Mouse (Mus musculus) megakaryocyte, embryonic 14.5 days (primary cell): ENCODE measurements around the gene Zfp385a.

Experiments
- FLI1 ChIP-seq: IDR thresholded peaks from 2 replicates; pipeline ENCODE4 v1.6.1; 2012; ENCODE audit warnings: low read length, inconsistent platforms, mixed read lengths
- GATA1 ChIP-seq: IDR thresholded peaks from 3 replicates; pipeline ENCODE4 v1.6.1; 2012; ENCODE audit warnings: mixed read lengths, low read length, inconsistent platforms, borderline replicate concordance

- TF ChIP-seq GATA1: no peak
- no peak for TF ChIP-seq FLI1
Observed at GRCm38 (mm10) chr15:103285778-103286417, 54.0 kb downstream of the Zfp385a start.
